Mouse (Mus musculus): ENCODE measurements around the gene Dydc2.
"Not testable (repeated sequence)": the region's sequence is repeated elsewhere in the genome, so short reads cannot be mapped to it uniquely, and the experiment has no call there.

Dydc2 gene

GRCm38 (mm10) chr14:41069108-41069507, at the start of gene Dydc2:
Gene Dydc2 (minus strand): TSS chr14:41069208.
- no peak for DNase-seq

GRCm38 (mm10) chr14:41116271-41116670, 47.3 kb upstream of the Dydc2 start:
- no peak for DNase-seq

- no peak for DNase-seq
Measured at GRCm38 (mm10) chr14:41112944-41113343, 43.9 kb upstream of the Dydc2 start.

- DNase-seq, result no peak
Measured at GRCm38 (mm10) chr14:41111031-41111668, 42.1 kb upstream of the Dydc2 start.

- DNase-seq, result no peak
Measured at GRCm38 (mm10) chr14:41104853-41105444, 35.9 kb upstream of the Dydc2 start, which contains the start of gene Mat1a. Gene Mat1a (plus strand): TSS chr14:41105035.

- DNase-seq, result no peak
Measured at GRCm38 (mm10) chr14:41102269-41102668, 33.3 kb upstream of the Dydc2 start.

GRCm38 (mm10) chr14:41101242-41101641, 32.2 kb upstream of the Dydc2 start:
- DNase-seq, result no peak

GRCm38 (mm10) chr14:41100712-41101111, 31.7 kb upstream of the Dydc2 start:
- no peak for DNase-seq

GRCm38 (mm10) chr14:41098726-41099125, 29.7 kb upstream of the Dydc2 start:
- DNase-seq, result no peak

GRCm38 (mm10) chr14:41096296-41096860, 27.4 kb upstream of the Dydc2 start:
- no peak for DNase-seq

GRCm38 (mm10) chr14:41094114-41094513, 25.1 kb upstream of the Dydc2 start:
- DNase-seq, result no peak

GRCm38 (mm10) chr14:41090777-41091176, 21.8 kb upstream of the Dydc2 start:
- peak; percentile 51 for DNase-seq

- DNase-seq, result peak; percentile 62
Measured at GRCm38 (mm10) chr14:41087509-41087908, 18.5 kb upstream of the Dydc2 start.

GRCm38 (mm10) chr14:41082408-41082807, 13.4 kb upstream of the Dydc2 start:
- no peak for DNase-seq

- DNase-seq, result no peak
Measured at GRCm38 (mm10) chr14:41072944-41073275, 3.9 kb upstream of the Dydc2 start.

- peak; percentile 33 for DNase-seq
Measured at GRCm38 (mm10) chr14:41072229-41072943, 3.4 kb upstream of the Dydc2 start, which contains the start of gene Dydc1. Gene Dydc1 (plus strand): TSS chr14:41072911.

GRCm38 (mm10) chr14:41070343-41070742, 1.3 kb upstream of the Dydc2 start:
- DNase-seq, result no peak

GRCm38 (mm10) chr14:41066416-41066815, 2.6 kb downstream of the Dydc2 start:
- no peak for DNase-seq

GRCm38 (mm10) chr14:41065168-41065567, 3.8 kb downstream of the Dydc2 start:
- no peak for DNase-seq

- not testable (repeated sequence) for DNase-seq
Measured at GRCm38 (mm10) chr14:41053190-41053589, 15.8 kb downstream of the Dydc2 start.

GRCm38 (mm10) chr14:41052481-41052880, 16.5 kb downstream of the Dydc2 start:
- DNase-seq, result peak; percentile 50

GRCm38 (mm10) chr14:41050471-41050870, 18.5 kb downstream of the Dydc2 start:
- peak; percentile 45 for DNase-seq

- no peak for DNase-seq
Measured at GRCm38 (mm10) chr14:41047402-41047801, 21.6 kb downstream of the Dydc2 start.

Measured in thymus, postnatal 4 days (tissue).